Mouse (Mus musculus): ENCODE data around the gene Gdf10. TPM values are rescaled to one million over a fixed set of nuclear protein-coding genes. Genes with fewer than 3 reads are reported as not detected.
A peak's percentile ranks its signal among the peaks of the same experiment; 100 is the strongest.

The Gdf10 gene
- total RNA-seq, 2 experiments from 2014 or later: 4.6 to 5.3 TPM

DNA sequence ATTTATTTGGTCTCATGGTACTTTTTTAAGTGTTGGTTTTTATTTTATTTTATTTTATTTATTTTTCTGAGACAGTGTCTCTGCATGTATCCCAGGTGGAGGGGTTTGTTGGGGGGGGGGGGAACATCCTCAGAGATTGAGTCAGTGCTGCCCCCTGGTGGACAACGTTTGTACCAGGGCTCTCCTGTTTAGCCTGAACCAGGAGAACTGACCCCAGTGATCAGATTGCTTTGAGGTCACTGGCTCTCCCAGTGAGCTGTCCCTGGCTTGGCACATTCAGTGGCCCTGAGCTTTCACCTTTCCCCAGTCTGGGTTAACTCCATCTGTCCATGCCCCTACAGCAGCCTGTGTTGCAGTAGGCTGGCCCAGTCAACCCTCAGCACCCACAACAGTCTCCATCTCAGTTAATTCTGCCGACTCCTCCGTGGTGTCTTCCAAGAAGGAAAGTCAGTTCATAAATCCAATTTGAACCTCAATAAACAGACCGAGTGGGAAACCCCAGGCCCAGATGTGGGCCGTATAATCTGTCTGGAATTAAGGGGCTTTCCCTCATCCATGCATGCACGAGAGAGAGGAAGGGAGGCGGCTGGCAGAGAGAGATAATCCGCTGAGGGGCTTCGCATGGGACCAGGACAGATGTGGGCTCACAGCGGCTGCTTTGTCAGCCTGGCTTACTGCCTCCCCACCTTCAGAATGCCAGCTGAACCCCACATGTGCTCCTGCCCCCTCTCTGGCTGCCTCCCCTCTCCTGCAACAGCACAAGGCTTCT lies 9.7 kb downstream of the Gdf10 start:
- intact Hi-C loops (cut with DNase I; ENCODE audit: low total_unique reads): loop anchor here (5.0 kb wide), 1 partner anchor 261 kb away; no protein-coding TSS in a partner anchor
- peak; percentile 71 for DNase-seq

GRCm38 (mm10) chr14:33933778-33934317 lies 10.5 kb downstream of the Gdf10 start:
- peak; percentile 40 for DNase-seq

DNA sequence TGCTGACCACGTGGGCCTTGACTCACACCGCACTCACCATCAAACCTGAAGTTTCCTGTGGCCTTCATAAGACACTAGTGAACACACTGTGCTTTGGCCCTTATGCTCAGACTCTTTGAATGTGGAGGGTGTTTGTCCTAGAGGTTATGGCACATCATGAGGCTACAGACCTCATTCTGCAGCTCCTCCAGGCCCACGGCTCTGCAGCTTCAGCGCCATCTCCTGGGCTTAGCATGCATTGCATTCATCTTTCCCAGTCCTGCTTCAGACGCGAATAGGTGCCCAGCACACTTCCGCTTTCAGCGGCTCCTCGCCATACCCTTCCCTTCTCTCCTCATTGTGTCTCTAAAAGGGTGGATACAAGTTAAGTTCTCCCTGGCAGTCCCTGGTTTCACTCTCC lies 15.7 kb downstream of the Gdf10 start:
- intact Hi-C loops (cut with DNase I; ENCODE audit: low total_unique reads): no loop called here
- DNase-seq: peak; percentile 57

More at GRCm38 (mm10) chr14:33933778-33934317, 10.5 kb downstream of the Gdf10 start:
- intact Hi-C loops (cut with DNase I; ENCODE audit: low total_unique reads): loop anchor here (5.0 kb wide), 1 partner anchor 262 kb away; no protein-coding TSS in a partner anchor

- intact Hi-C loops (cut with DNase I; ENCODE audit: low total_unique reads): no loop called here
- DNase-seq: no peak
Observed at GRCm38 (mm10) chr14:33940739-33941138, 17.4 kb downstream of the Gdf10 start, which contains the start of gene Gdf2. Gene Gdf2 (plus strand): TSS chr14:33941039.

GRCm38 (mm10) chr14:33942222-33942621 lies 18.8 kb downstream of the Gdf10 start:
- DNase-seq: no peak
- intact Hi-C loops (cut with DNase I; ENCODE audit: low total_unique reads): no loop called here

- DNase-seq: no peak
- intact Hi-C loops (cut with DNase I; ENCODE audit: low total_unique reads): no loop called here
Observed at GRCm38 (mm10) chr14:33946125-33946524, 22.7 kb downstream of the Gdf10 start.

DNA sequence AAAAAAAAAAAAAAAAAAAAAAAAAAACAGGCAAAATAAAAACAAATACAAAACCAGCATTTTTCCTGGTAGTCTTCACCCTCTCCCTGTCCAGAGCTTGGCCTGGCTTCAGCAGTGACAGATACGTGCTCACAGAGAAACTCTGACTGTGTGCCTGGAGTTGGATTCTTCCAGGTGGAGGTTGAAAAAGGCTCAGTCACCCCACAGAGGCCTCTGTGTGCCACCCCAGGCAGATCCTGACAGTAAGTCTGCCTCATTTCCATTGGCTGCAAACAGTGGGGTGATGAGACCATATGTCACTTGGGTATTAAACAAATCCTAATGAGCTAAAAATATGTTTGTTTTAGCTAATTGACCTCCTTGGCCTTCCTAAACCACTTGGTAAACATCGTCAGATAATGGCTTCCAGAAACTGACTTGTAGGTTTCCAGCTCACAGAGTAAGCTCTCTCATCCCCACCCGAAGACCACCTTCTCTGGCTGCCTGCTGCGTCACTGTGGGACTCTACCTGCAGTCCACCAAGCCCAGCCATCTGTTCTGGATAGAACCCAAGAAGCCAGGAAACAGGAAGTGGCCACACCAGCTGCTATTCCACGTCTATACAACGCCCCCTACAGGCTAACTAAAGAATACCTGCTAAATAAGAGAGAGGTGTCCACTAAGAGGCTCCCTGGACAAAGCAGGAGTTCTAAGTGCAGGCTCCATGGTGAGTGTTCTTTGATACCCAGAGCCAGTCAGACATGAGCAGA lies 29.0 kb downstream of the Gdf10 start:
- intact Hi-C loops (cut with DNase I; ENCODE audit: low total_unique reads): no loop called here
- no peak for DNase-seq

- no peak for DNase-seq
- intact Hi-C loops (cut with DNase I; ENCODE audit: low total_unique reads): no loop called here
Observed at GRCm38 (mm10) chr14:33953761-33954160, 30.4 kb downstream of the Gdf10 start, which contains the start of gene Rbp3. Gene Rbp3 (plus strand): TSS chr14:33954003.

DNA sequence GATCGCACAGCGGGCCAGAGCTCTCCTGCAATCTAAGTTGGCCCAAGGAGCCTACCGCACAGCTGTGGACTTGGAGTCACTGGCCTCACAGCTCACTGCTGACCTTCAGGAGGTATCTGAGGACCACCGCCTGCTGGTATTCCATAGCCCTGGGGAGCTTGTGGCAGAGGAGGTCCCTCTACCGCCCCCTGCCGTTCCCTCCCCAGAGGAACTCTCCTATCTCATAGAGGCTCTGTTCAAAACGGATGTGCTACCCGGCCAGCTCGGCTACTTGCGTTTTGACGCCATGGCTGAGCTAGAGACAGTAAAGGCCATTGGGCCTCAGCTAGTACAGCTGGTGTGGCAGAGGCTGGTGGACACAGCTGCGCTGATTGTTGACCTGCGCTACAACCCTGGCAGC lies 32.7 kb downstream of the Gdf10 start:
- no peak for DNase-seq
- intact Hi-C loops (cut with DNase I; ENCODE audit: low total_unique reads): no loop called here

GRCm38 (mm10) chr14:33958186-33958585 lies 34.8 kb downstream of the Gdf10 start:
- intact Hi-C loops (cut with DNase I; ENCODE audit: low total_unique reads): no loop called here

DNA sequence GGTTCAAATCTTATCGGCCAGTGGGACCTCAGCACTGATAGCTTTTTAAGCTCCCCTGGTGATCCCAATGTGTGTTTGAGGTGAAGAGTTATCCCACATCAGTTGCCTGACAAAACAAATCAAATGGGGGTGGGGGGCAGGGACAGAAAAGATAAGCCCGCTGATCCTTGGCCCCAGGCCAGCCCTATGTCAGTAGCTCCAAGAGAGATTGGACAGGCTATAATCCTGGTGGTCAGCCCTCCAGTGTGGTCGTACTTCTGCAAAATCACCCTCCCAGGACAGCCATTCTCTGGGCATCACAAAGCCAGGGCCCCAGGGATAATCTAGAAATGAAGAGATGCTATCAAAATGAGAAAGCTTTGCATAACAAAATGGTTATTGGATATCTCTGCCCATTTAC lies 35.5 kb downstream of the Gdf10 start:
- DNase-seq: no peak
- intact Hi-C loops (cut with DNase I; ENCODE audit: low total_unique reads): no loop called here

More at GRCm38 (mm10) chr14:33958186-33958585, 34.8 kb downstream of the Gdf10 start:
- DNase-seq: no peak

DNA sequence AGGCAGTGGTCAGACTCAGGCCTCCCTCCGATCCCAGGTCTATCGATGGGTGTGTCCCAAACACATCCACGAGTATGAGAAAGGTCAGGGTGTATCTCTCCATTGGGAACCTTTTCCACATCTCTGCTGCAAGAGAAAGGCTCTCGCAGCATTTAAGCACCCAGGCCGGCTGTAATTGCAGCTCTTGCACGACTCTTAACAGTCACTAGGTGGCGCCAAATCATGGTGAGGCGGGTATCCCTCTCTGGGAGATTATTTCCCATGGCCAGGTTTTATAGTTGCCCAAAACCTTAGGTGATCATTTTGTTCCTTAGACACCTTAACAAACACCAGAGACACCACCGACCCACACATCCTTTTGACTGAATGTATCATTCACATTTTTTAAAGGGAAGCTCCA lies 36.0 kb downstream of the Gdf10 start:
- intact Hi-C loops (cut with DNase I; ENCODE audit: low total_unique reads): no loop called here
- DNase-seq: peak; percentile 42

- no peak for DNase-seq
- intact Hi-C loops (cut with DNase I; ENCODE audit: low total_unique reads): no loop called here
Observed at GRCm38 (mm10) chr14:33965675-33966074, 42.3 kb downstream of the Gdf10 start.

DNA sequence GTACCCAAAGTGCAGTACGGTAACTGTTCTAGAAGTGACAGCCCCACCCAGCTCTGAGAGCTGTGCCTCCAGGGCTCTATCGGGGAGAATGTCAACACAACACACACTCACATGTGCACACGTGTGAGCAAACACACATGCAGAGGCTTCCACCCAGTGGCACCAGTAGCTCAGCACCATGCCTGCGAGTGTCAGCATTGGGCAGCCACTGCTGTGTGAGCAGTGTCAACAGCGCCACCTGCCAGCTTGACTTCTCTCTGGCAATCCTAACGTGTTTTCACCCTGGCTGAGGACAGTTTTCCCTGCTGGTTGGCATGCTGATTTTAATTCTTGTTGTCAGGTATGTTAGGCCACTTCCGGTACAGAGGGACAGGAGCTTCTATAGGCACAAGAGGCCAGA lies 49.3 kb downstream of the Gdf10 start:
- intact Hi-C loops (cut with DNase I; ENCODE audit: low total_unique reads): no loop called here
- no peak for DNase-seq

DNA sequence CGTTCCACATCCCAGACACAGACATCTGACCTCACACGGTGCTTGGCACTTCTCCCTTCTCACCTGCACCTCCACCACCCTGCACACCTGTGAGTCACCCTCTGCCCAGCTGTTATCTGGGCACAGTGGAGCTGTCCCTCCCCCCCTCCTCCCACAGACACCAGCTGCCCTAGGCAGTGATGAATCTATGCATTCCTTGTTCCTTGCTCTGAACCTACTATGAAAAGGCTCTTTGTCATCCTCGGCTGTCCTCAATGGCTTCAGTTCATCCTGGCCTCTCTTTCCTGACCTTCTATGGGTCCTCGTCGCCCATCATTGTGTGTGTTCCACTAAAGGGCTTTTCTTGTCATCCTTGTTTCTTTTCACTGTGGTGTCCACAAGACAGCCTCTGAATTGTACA lies 51.4 kb downstream of the Gdf10 start:
- no peak for DNase-seq
- intact Hi-C loops (cut with DNase I; ENCODE audit: low total_unique reads): no loop called here

DNA sequence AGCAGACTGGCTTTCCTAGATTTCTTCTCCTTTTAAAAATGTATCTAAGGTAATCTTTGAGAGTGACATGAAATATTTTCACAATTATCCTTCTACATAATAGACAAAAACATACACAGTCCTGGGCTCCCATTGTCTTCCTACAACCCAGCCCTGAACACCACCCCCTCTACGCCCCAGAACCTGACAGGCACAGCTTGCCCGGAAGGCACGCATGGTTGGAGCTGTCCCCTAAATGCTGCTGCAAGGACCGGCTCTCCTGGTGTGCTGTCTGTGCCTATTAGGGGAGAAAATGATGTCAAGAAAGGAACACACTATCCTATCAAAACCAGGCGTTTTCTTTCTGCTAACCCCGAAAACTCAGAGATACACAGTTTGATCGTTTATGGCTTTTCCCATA lies 54.4 kb downstream of the Gdf10 start:
- no peak for DNase-seq
- intact Hi-C loops (cut with DNase I; ENCODE audit: low total_unique reads): no loop called here

DNA sequence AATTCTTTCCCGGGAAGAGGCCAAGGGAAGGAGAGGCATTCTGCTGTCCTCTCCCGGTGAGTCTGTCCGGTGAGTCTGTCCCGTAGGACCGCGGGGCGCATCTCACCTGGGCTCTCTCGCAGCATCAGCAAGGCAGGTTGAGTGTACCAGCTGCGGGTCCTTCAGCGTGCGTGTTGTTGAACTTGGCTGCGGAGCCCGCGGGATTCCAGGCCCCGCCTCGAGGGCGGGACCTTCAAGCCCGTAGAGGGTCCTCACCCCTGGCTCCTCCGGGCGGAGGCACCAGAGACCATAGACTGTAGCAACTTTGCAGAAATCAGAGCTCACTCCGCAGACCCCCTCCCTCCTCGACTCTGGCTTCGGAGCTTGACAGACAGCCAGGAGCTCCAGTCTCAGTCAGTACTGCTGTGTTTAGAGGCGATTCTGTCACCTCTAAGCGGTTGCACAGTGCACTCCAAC lies 55.2 kb downstream of the Gdf10 start, which contains the start of gene Zfp488:
TSS of gene Zfp488 (minus strand) at position 161 of the 456 bp plus-strand sequence.
- intact Hi-C loops (cut with DNase I; ENCODE audit: low total_unique reads): no loop called here
- DNase-seq: no peak
